Comparison of ENCODE assay signal across 19 mouse cellular contexts in genomic region chr19:19043138-19043537, GRCm38 (mm10).
DNase-seq lines count a peak whose midpoint lies in the region; ATAC-seq and TF ChIP-seq lines count a peak whose summit lies in the region.
"Had no signal": no experiment of that assay in that cellular context is flagged by ENCODE, and none has a peak within 500 bp of the region (broad histone marks: within the 10 kb centered on the region; RNA-seq: fewer than 3 reads in every experiment).

No protein-coding gene starts in this region.

- H3K4me3 ChIP-seq in hindbrain, embryonic 11.5 days (ENCODE audit: low read depth, low read length), result no peak overlapping the region
- H3K4me3 ChIP-seq in hindbrain, embryonic 13.5 days, result no peak overlapping the region
- no peak overlapping the region for H3K4me3 ChIP-seq in lung, postnatal 0 days (ENCODE audit: low read depth, low read length)
- H3K4me3 ChIP-seq: erythroblast, embryonic 14.5 days; limb, embryonic 13.5 days; lung, embryonic 15.5 days; megakaryocyte, embryonic 14.5 days; myocyte; stomach, embryonic 15.5 days had no signal

- TF ChIP-seq CTCF in lung, postnatal 0 days (IDR thresholded peaks at IDR 0.05), result peak; percentile 47

- H3K9me3 ChIP-seq in hindbrain, embryonic 11.5 days (ENCODE audit: control insufficient read depth, low read length), result no peaks in the 10 kb centered on the region
- no peaks in the 10 kb centered on the region for H3K9me3 ChIP-seq in hindbrain, embryonic 13.5 days
- no peaks in the 10 kb centered on the region for H3K9me3 ChIP-seq in lung, postnatal 0 days (ENCODE audit: low read length)
- H3K9me3 ChIP-seq: limb, embryonic 13.5 days; lung, embryonic 15.5 days; megakaryocyte, embryonic 14.5 days; stomach, embryonic 15.5 days had no signal

- no peaks in the 10 kb centered on the region for H3K4me1 ChIP-seq in hindbrain, embryonic 11.5 days (replicated peaks; ENCODE audit: control insufficient read depth, insufficient read depth, low read length)
- H3K4me1 ChIP-seq in hindbrain, embryonic 13.5 days (replicated peaks), result no peaks in the 10 kb centered on the region
- H3K4me1 ChIP-seq in lung, postnatal 0 days (ENCODE audit: insufficient read depth, low read depth, low read length), result no peaks in the 10 kb centered on the region
- H3K4me1 ChIP-seq: lung, embryonic 15.5 days; megakaryocyte, embryonic 14.5 days; stomach, embryonic 15.5 days had no signal

- peak; percentile 7 for DNase-seq in hindbrain, embryonic 11.5 days (ENCODE audit: low spot score)
- peak; percentile 5 for DNase-seq in lung, postnatal 0 days (ENCODE audit: low spot score)
- no peak for DNase-seq in lung, adult 18-20 months
- DNase-seq in NIH3T3 (ENCODE audit: low read depth), result peak; percentile 29
- DNase-seq in retina, embryonic 14.5 days (ENCODE audit: low spot score), result peak; percentile 41
- no peak for DNase-seq in adrenal gland, postnatal 25 days
- DNase-seq: adrenal gland, postnatal 14 days; heart, adult 18-20 months; heart, postnatal 14 days; kidney, postnatal 36 days; thymus, postnatal 25 days had no signal

- TF ChIP-seq EP300 in lung, postnatal 0 days (IDR thresholded peaks at IDR 0.05), result no peak

- no peak overlapping the region for H3K27ac ChIP-seq in hindbrain, embryonic 11.5 days (ENCODE audit: low read depth, low read length)
- H3K27ac ChIP-seq in hindbrain, embryonic 13.5 days, result no peak overlapping the region
- no peak overlapping the region for H3K27ac ChIP-seq in lung, postnatal 0 days (ENCODE audit: low read length)
- H3K27ac ChIP-seq: limb, embryonic 13.5 days; lung, embryonic 15.5 days; stomach, embryonic 15.5 days had no signal

- no peak overlapping the region for H3K9ac ChIP-seq in hindbrain, embryonic 11.5 days (ENCODE audit: low read depth, low read length)
- no peak overlapping the region for H3K9ac ChIP-seq in hindbrain, embryonic 13.5 days
- no peak overlapping the region for H3K9ac ChIP-seq in lung, postnatal 0 days (replicated peaks; ENCODE audit: low read depth)
- H3K9ac ChIP-seq: limb, embryonic 13.5 days; lung, embryonic 15.5 days; stomach, embryonic 15.5 days had no signal

- WGBS in hindbrain, embryonic 11.5 days, result 49% methylated on average over 2 of the region's 2 CpGs
- WGBS in hindbrain, embryonic 13.5 days, result 50% methylated on average over 2 of the region's 2 CpGs
- WGBS in lung, postnatal 0 days, result 31% methylated on average over 2 of the region's 2 CpGs

- ATAC-seq in hindbrain, embryonic 11.5 days (ENCODE audit: low FRiP score), result no peak
- ATAC-seq in hindbrain, embryonic 13.5 days (ENCODE audit: low FRiP score), result no peak
- no peak for ATAC-seq in lung, postnatal 0 days
- ATAC-seq: intestine, embryonic 16.5 days had no signal

- H3K4me2 ChIP-seq in hindbrain, embryonic 11.5 days (replicated peaks; ENCODE audit: low read depth, low read length), result no peak overlapping the region
- H3K4me2 ChIP-seq in hindbrain, embryonic 13.5 days, result no peak overlapping the region
- H3K4me2 ChIP-seq in lung, postnatal 0 days (replicated peaks; ENCODE audit: low read depth, low read length), result no peak overlapping the region
- H3K4me2 ChIP-seq: limb, embryonic 13.5 days; lung, embryonic 15.5 days; stomach, embryonic 15.5 days had no signal

- H3K27me3 ChIP-seq in hindbrain, embryonic 11.5 days (ENCODE audit: control insufficient read depth, insufficient read depth, low read length), result no peaks in the 10 kb centered on the region
- H3K27me3 ChIP-seq in hindbrain, embryonic 13.5 days, result no peaks in the 10 kb centered on the region
- no peaks in the 10 kb centered on the region for H3K27me3 ChIP-seq in lung, postnatal 0 days (replicated peaks; ENCODE audit: insufficient read depth, low read length)
- H3K27me3 ChIP-seq: limb, embryonic 13.5 days; lung, embryonic 15.5 days; megakaryocyte, embryonic 14.5 days; stomach, embryonic 15.5 days had no signal

- H3K36me3 ChIP-seq in hindbrain, embryonic 11.5 days (ENCODE audit: control insufficient read depth, insufficient read depth, low read length), result no peaks in the 10 kb centered on the region
- H3K36me3 ChIP-seq in hindbrain, embryonic 13.5 days, result no peaks in the 10 kb centered on the region
- no peaks in the 10 kb centered on the region for H3K36me3 ChIP-seq in lung, postnatal 0 days (ENCODE audit: insufficient read depth, low read length)
- H3K36me3 ChIP-seq: limb, embryonic 13.5 days; lung, embryonic 15.5 days; stomach, embryonic 15.5 days had no signal

Comparison
In these comparisons a context has a peak if more than half of its experiments do, and no peak if none do; other contexts are left out.
1. DNase-seq: peak in hindbrain, embryonic 11.5 days (single experiment), lung, postnatal 0 days (single experiment), NIH3T3 (single experiment) and retina, embryonic 14.5 days (single experiment); none in lung, adult 18-20 months (0 of 2) and adrenal gland, postnatal 25 days (single experiment).